Mouse (Mus musculus): ENCODE data around the gene Olfr67. TPM values are rescaled to one million over a fixed set of nuclear protein-coding genes. Genes with fewer than 3 reads are reported as not detected.

Gene Olfr67
- total RNA-seq (2023) = not detected

GRCm38 (mm10) chr7:103791721-103792120 lies at the start of gene Olfr67:
Gene Olfr67, minus strand, starts transcription at chr7:103791821.

DNA sequence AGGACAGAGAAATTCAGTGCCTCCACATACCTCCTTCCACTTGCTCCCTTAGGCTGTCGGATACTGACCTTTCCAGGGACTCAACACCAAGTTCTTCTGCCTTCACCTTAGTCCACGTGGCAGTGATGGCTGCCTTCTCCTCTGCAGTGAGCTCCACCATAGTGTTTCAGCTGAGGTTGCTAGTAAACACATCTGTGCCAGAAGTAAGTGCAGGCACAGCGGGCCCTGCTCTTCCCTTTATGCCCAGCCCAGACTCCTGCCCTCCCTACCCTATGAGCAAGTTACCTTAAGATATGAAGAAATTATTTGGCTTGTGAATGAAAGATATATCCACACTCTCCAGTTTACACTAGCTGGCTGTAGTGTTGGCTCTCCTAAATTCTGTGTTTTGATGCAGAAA lies 48.6 kb upstream of the Olfr67 start, which contains the start of gene Hbb-bh2:
TSS of gene Hbb-bh2 (minus strand) at position 253 of the 400 bp plus-strand sequence.

DNA sequence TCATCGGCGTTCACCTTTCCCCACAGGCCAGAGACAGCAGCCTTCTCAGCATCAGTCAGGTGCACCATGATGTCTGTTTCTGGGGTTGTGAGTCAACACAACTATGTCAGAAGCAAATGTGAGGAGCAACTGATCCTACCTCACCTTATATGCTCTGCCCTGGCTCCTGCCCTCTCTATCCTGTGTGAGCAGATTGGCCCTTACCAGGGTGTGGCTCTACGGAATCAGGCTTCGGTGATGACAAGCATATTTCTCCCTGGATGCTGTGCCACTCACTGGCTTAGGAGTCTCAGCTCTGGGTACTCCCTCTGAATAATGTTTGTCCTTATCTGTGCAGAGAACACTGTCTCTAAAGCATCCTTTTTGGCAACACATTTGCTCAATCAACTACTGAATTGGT lies 36.2 kb upstream of the Olfr67 start, which contains the start of gene Hbb-bs:
TSS of gene Hbb-bs (minus strand) at position 289 of the 400 bp plus-strand sequence.

GRCm38 (mm10) chr7:103813766-103814165 lies 22.1 kb upstream of the Olfr67 start, which contains the start of gene Hbb-bt:
Gene Hbb-bt, minus strand, starts transcription at chr7:103813996.

DNA sequence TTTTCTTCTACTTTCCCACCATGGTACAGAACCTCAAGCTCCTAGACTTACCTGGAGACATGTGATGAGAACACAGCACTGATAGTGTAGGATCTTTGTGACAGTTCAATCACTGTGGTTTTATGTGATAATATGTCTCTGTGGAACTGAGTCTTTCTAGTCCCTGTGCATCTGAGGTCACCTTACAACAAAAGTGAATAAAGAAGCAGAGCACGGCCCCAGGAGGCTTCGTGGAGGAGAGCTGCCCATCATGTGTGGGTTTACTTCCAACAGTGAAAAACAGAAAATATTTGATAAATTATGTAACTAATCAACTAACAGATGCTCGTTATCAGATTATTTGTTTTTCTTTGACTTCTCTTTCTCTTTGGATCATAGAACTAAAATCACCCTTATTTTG lies 12.0 kb downstream of the Olfr67 start, which contains the start of gene Olfr68:
TSS of gene Olfr68 (minus strand) at position 101 of the 400 bp plus-strand sequence.

DNA sequence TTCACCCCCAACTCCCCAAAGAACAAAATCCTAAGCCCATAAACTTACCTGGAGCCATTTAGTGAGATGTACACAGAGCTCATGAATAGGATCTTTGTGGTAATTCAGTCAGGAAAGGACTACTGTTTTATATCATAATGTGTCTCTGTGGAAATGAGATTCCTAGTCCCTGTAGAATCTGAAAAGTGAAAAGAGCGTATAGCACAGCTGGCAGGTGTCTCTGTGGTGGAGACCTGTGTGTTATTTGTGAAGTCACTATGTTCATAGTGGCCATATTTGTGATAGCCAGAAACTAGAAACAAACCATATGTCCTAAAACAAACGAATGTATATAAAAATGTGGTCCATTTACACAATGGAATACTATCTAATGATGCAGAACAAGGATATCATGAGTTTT lies 20.1 kb downstream of the Olfr67 start, which contains the start of gene Olfr69:
TSS of gene Olfr69 (minus strand) at position 101 of the 400 bp plus-strand sequence.

GRCm38 (mm10) chr7:103757233-103757632 lies 34.4 kb downstream of the Olfr67 start, which contains the start of gene Olfr630:
Gene Olfr630, minus strand, starts transcription at chr7:103757333.

DNA sequence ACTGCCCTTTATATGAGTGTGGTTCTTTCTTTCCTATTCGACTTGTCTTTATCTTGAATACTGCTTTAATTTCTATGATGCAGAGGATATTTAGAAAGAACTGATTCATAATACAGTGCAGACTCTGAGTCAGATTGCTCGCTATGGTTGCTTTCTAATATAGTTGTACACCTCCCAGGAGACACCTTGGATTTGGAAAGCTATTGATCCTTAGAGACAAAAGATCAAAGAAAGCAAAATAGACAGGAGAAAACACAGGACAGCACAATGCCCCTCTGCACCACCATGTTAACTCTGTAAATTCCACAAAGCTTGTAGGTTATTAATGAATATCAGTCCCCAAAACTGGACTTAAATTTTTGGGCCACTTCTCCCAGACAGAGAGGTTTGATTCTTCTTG lies 46.8 kb downstream of the Olfr67 start, which contains the start of gene Olfr629:
TSS of gene Olfr629 (minus strand) at position 101 of the 400 bp plus-strand sequence.

Other genes starting within 250 kb of the Olfr67 start
- gene Olfr612, start 249.1 kb downstream of the Olfr67 start, total RNA-seq (2023) = not detected
- gene Olfr613, start 243.7 kb downstream of the Olfr67 start, total RNA-seq (2023) = not detected
- gene Olfr615, start 235.7 kb downstream of the Olfr67 start, total RNA-seq (2023) = not detected
- gene Olfr616, start 222.7 kb downstream of the Olfr67 start, total RNA-seq (2023) = not detected
- not detected for gene Olfr617, start 218.8 kb downstream of the Olfr67 start, total RNA-seq (2023)
- not detected for gene Olfr618, start 201.7 kb downstream of the Olfr67 start, total RNA-seq (2023)
- gene Olfr619, start 191.2 kb downstream of the Olfr67 start, total RNA-seq (2023) = not detected
- not detected for gene Olfr620, start 179.3 kb downstream of the Olfr67 start, total RNA-seq (2023)
- not detected for gene Olfr622, start 149.1 kb downstream of the Olfr67 start, total RNA-seq (2023)
- not detected for gene Olfr623, start 128.1 kb downstream of the Olfr67 start, total RNA-seq (2023)
- gene Olfr624, start 120.6 kb downstream of the Olfr67 start, total RNA-seq (2023) = under 1 TPM in 1 of 2 experiments, not detected in 1; 0.07 TPM
- not detected for gene Olfr625-ps1, start 109.1 kb downstream of the Olfr67 start, total RNA-seq (2023)
- gene Olfr243, start 77.2 kb downstream of the Olfr67 start, total RNA-seq (2023) = not detected
- gene Olfr628, start 61.4 kb downstream of the Olfr67 start, total RNA-seq (2023) = not detected
- gene Olfr629, start 46.9 kb downstream of the Olfr67 start, total RNA-seq (2023) = not detected
- gene Olfr630, start 34.5 kb downstream of the Olfr67 start, total RNA-seq (2023) = not detected
- not detected for gene Olfr69, start 20.2 kb downstream of the Olfr67 start, total RNA-seq (2023)
- not detected for gene Olfr68, start 12.1 kb downstream of the Olfr67 start, total RNA-seq (2023)
- gene Hbb-bt, start 22.2 kb upstream of the Olfr67 start, total RNA-seq (2023) = 100 to 1,000 TPM; 136 to 209 TPM
- gene Hbb-bs, start 36.3 kb upstream of the Olfr67 start, total RNA-seq (2023) = 1,000 to 10,000 TPM in 1 of 2 experiments, 100 to 1,000 TPM in 1; 881 to 1,070 TPM
- not detected for gene Hbb-bh2, start 48.7 kb upstream of the Olfr67 start, total RNA-seq (2023)
- gene Hbb-bh1, start 51.3 kb upstream of the Olfr67 start, total RNA-seq (2023) = not detected
- not detected for gene Hbb-y, start 61.4 kb upstream of the Olfr67 start, total RNA-seq (2023)
- gene Olfr66, start 94.4 kb upstream of the Olfr67 start, total RNA-seq (2023) = not detected
- gene Olfr64, start 102.7 kb upstream of the Olfr67 start, total RNA-seq (2023) = not detected
- gene Olfr65, start 111.7 kb upstream of the Olfr67 start, total RNA-seq (2023) = not detected
- not detected for gene Olfr631, start 137.0 kb upstream of the Olfr67 start, total RNA-seq (2023)
- not detected for gene Olfr632, start 142.5 kb upstream of the Olfr67 start, total RNA-seq (2023)
- gene Olfr633, start 152.6 kb upstream of the Olfr67 start, total RNA-seq (2023) = not detected
- not detected for gene Olfr635, start 179.3 kb upstream of the Olfr67 start, total RNA-seq (2023)
- gene Olfr638, start 206.9 kb upstream of the Olfr67 start, total RNA-seq (2023) = not detected
- gene Olfr639, start 225.5 kb upstream of the Olfr67 start, total RNA-seq (2023) = under 1 TPM in 1 of 2 experiments, not detected in 1; 0.13 TPM
- gene Olfr640, start 233.8 kb upstream of the Olfr67 start, total RNA-seq (2023) = not detected
- not detected for gene Olfr641, start 243.6 kb upstream of the Olfr67 start, total RNA-seq (2023)